Mouse (Mus musculus): ENCODE measurements around the gene Arsb.
"Not testable (repeated sequence)": the region's sequence is repeated elsewhere in the genome, so short reads cannot be mapped to it uniquely, and the experiment has no call there.

The Arsb gene

DNA sequence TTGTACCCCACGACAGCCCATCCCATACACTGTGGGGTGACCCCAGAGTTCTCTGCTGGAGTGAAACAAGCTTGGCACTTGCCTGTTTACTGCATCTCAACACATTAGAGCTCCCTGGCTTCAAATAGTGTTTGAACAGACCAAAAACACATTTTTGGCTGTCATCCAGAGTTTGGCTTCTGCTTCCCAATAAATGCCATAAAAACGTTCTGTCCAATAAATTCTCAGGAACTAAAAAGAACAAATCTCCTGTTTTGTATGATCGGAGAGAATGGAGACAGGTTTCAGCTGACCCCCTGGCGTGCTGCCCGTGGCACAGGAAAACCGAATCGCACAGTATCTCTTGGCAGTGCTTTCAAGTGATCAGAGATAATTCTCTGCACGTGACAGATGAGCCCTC is 16.2 kb downstream of the Arsb start:
- DNase-seq (ENCODE audit: low spot score in 2 of 2): no peak

- DNase-seq (ENCODE audit: low spot score in 2 of 2): no peak
These were observed 21.7 kb downstream of the Arsb start for GRCm38 (mm10) chr13:93792945-93793642.

- no peak for DNase-seq (ENCODE audit: low spot score in 2 of 2)
These were observed 22.3 kb downstream of the Arsb start for GRCm38 (mm10) chr13:93793643-93794182.

- no peak for DNase-seq (ENCODE audit: low spot score in 2 of 2)
These were observed 25.7 kb downstream of the Arsb start for GRCm38 (mm10) chr13:93797011-93797600.

GRCm38 (mm10) chr13:93810311-93810710 is 38.9 kb downstream of the Arsb start:
- not testable (repeated sequence) for DNase-seq (ENCODE audit: low spot score in 2 of 2)

- DNase-seq (ENCODE audit: low spot score in 2 of 2): no peak
These were observed 42.7 kb downstream of the Arsb start for GRCm38 (mm10) chr13:93814081-93814480.

DNA sequence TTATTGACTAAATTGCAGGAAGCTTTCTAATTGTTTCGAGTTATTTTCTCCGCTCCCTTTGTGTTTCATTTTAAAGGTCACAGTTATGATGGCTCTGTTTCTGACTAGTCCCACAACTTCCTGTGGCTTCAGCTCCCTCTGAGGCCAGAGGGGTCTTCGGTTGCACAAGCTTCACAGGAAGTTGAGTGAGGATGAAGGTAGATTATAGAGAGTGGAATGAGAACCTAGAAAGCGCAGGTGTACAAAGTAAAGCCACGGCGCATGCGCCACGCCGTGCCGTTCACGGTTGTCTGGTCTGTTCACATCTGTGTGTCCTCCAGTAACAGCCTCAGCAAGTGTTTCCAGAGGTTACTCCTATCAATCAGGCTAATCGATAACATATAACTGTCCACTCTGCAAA is 43.2 kb downstream of the Arsb start:
- no peak for DNase-seq (ENCODE audit: low spot score in 2 of 2)

- no peak for DNase-seq (ENCODE audit: low spot score in 2 of 2)
These were observed 43.7 kb downstream of the Arsb start for GRCm38 (mm10) chr13:93815128-93815527.

DNA sequence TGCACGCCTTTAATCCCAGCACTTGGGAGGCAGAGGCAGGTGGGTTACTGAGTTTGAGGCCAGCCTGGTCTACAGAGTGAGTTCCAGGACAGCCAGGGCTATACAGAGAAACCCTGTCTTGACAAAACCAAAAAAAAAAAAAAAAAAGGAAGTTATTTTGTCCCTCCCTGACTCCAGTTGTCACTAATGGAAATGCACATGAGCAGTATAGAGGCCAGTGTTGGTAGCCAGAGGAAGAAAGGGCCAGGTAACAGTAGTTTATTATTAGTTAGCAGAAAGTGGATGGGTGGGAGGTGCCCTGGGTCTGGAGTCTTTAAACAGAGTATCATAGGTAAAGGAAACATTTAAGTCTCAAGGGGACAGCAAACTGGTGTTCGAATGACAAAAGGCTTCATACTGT is 44.7 kb downstream of the Arsb start:
- DNase-seq (ENCODE audit: low spot score in 2 of 2): no peak

- no peak for DNase-seq (ENCODE audit: low spot score in 2 of 2)
These were observed 45.4 kb downstream of the Arsb start for GRCm38 (mm10) chr13:93816688-93817331.

- no peak for DNase-seq (ENCODE audit: low spot score in 2 of 2)
These were observed 48.7 kb downstream of the Arsb start for GRCm38 (mm10) chr13:93820173-93820572.

DNA sequence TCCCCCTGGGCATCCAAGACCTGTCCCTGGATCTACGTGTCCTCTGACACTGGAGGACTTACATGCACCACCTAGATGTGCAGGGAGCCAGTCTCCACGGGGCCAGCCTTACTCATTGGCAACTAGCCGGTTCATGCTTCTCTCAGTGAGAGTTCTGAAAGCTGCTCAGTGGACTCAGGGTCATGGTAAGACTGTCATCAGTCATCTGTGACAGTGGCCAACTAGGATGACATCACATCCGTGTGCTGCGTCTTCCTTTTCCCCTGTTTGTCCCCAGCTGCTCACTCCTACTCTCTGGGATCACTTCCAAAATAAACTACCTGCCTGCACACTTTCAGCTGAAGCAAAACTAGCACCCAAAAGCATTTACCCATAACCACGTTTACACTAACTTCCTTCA is 50.6 kb downstream of the Arsb start:
- no peak for DNase-seq (ENCODE audit: low spot score in 2 of 2)

GRCm38 (mm10) chr13:93825792-93826558 is 54.5 kb downstream of the Arsb start:
- no peak for DNase-seq (ENCODE audit: low spot score in 2 of 2)

DNA sequence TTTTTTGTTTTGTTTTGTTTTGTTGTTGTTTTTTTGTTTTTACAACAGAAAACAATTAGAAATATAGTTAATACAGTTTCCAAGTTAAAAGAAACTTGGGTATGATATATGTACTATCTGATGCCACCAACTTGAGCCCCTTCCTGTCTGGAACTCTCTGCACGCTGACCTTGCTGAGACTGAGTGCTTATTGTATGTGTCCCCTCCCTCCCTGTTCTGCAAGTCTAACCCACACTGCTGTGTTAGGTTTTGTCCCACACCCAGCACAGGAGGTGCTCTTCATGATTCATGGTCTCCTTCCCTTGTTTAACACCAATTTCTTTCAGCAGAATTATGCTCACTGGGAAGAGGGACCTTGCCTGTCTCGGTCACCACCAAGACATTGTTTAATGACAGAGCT is 56.3 kb downstream of the Arsb start:
- no peak for DNase-seq (ENCODE audit: low spot score in 2 of 2)

GRCm38 (mm10) chr13:93829565-93830293 is 58.3 kb downstream of the Arsb start:
- no peak for DNase-seq (ENCODE audit: low spot score in 2 of 2)

- DNase-seq (ENCODE audit: low spot score in 2 of 2): no peak
These were observed 58.8 kb downstream of the Arsb start for GRCm38 (mm10) chr13:93830294-93830645.

DNA sequence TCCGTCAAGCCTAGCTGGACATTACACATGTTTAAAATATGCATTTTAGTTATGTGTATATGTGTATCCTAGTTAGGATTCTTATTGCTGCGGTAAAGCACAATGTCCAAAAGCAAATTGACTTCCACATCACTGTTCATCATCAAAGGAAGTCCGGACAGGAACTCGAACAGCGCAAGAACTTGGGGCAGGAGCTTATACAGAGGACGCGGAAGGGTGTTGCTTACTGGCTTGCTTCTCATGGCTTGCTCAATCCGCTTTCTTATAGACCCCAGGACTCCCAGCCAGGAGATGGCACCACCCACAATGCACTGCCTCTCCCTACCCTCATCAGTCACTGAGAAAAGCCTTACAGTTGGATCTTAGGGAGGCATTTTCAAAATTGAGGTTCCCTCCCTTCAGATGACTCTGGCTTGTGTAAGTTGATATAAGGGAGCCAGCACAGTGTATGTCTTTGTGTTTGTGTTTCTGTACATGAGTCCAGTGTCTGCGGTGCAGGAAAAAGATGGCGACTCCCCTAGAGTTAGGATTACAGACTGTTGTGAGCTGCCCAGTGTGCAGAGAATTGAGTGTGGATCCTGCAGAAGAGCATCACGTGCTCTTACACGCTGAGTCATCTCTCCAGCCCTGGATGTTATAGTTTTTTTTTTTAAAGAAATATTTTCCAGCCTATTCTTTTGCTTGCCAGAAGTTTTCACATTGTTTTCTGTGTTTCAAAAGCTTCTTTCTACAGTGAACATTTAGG is 66.2 kb downstream of the Arsb start:
- DNase-seq (ENCODE audit: low spot score in 2 of 2): no peak

DNA sequence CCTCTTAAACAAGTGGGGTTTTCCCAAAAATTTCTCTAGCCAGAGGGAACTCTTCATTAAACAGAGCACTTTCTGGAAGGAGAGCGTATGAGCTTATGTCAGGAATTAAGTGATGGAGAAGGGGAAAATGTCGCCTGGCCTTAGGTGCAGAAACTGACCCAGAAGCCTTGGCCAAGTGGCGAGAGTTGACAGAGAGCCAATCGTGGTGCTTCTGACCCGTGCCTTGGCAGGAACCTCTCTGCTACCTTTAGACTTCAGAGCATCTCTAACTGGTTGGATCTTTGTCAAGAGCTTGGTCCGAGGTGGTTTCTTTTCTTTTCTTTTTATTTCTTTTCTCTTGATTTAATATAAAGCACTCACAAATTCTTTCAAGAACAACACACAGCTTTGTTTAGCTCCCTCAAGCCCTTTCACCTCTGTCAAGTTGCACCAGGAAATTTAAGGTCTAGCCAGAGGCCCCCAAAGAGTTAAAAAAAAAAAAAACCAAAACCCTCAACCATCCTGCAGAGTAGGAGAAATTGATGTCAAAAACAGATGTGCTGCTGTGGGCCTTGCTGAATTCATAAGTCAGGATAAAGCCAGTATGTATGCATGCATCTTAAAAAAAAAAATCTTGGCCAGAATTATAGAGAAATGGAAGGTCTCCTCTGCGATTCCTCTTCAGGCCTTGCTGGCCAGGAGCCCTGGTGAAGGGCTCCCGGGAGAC is 67.2 kb downstream of the Arsb start:
- DNase-seq (ENCODE audit: low spot score in 2 of 2): no peak

- no peak for DNase-seq (ENCODE audit: low spot score in 2 of 2)
These were observed 67.8 kb downstream of the Arsb start for GRCm38 (mm10) chr13:93839137-93839630.

GRCm38 (mm10) chr13:93839721-93840120 is 68.3 kb downstream of the Arsb start:
- DNase-seq (ENCODE audit: low spot score in 2 of 2): no peak
